Mouse (Mus musculus): ENCODE results near the gene Tmigd3. TPM values are rescaled to one million over a fixed set of nuclear protein-coding genes. Genes with fewer than 3 reads are reported as not detected.

Gene Tmigd3
- polyA plus RNA-seq (2015; fragmentation: Nextera tagmentation; extraction: Ambion mirVana), result not detected in 2 replicates

DNA sequence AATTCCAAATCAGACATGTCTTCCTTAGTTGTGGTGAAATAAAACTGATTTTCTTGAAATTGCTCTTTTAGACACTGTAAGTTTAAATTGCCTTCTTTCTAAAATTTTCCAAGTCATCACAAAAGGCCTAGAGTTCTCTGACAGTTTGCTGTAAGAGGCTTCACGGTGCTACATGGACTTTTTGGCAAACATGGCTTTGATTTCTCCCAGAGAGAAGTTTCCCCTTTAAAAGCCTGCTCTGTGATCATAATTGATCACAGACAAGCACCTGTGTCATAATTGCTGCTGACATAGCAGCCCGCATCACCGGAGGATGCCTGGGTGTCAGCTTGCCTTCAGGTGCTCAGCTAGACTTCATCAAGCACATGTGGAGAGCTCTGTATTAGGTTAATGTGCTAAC is at the start of gene Tmigd3, which contains the start of gene Adora3:
Gene Tmigd3, plus strand, starts transcription at position 346 of the 400 bp plus-strand sequence.
Gene Adora3, plus strand, starts transcription at position 301 of the 400 bp plus-strand sequence.

DNA sequence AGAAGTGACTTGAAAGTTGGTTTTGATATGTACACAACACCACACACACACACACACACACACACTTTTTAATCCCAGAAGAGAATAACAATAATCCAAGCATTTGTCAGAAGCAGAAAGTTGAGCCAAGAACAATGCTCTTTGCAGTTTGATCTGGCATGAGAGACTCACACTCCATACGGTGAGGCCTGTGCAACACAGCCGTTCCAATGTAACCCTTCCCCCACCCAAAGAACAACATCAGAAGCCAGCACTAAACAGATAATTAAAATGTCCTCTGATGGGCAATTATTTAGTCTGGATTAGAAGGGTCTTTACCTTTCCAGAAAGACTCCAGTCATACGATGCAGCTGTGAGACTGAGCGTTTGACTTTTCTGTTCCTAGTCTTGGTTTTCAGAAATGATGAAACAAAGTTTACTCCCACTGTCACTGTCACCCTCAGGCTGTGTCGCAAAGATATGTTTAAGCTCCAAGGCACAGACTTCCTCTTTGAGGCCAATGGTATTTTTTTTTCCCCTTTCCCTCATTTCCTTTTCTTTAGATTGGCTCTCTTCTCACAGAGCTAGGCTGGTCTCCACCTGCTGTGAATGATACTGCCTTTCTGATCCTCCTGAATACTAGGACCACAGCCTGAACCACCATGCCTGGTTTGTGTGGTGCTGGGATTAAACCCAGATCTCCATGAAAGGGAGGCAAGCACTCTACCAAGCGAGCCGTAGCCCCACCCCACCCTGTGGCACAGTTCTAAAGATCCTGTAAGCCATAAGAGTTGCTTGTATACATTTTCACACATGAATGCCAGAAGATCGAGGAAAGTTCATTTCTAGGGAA is 61.8 kb downstream of the Tmigd3 start, which contains the start of gene I830077J02Rik:
Gene I830077J02Rik, minus strand, starts transcription at position 425 of the 832 bp plus-strand sequence.

DNA sequence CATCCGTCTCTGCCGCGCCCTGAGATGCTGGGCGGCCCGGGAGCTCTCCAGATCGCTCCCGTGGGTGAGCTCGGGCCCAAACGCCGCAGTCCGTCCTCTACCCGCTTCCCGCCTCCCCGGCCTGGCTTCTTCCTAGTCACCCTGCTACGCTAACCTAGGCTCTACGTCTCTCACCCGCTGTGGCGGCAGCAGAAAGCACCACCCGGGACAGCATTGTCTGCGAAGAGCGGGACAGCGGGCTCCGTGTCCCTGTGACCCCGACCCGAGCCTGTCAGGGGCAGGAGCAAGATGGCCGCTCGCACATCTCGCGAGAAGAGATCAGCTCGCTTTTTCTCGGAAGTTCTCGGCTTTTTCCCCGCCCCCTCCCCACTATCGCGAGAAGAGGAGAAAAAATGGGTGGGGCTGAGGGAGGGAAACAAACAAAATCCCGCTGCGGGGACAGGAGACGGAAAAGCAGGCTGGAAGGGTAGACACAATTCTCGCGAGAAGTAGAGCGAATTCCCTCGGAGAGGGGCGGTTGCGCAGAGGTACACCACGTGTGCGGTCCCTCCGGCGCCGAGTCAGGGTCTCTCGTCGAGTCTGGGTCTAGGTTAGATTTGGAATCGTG is 88.4 kb downstream of the Tmigd3 start, which contains the start of gene Wdr77:
Gene Wdr77, plus strand, starts transcription at position 396 of the 607 bp plus-strand sequence.

DNA sequence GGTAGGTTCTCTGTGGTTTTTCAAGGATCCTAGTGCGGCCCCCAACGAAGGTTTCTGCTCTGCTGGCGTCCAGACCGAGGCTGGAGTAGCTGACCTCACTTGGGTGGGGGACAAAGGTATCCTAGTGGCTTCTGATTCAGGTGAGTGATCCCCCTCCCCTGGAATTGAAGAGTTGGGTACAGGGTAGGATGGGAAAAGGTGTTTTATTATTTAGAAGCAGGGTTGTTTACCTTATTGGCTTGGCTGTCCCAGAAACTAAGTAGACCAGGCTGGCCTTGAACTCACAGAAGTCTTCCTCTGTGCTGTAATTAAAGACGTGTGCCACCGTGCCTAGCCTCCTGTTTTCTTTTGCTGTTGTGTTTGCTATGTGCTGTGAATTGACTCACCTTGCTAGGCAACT is 89.3 kb downstream of the Tmigd3 start, which contains the start of gene Atp5f1:
Gene Atp5f1, minus strand, starts transcription at position 101 of the 400 bp plus-strand sequence.

DNA sequence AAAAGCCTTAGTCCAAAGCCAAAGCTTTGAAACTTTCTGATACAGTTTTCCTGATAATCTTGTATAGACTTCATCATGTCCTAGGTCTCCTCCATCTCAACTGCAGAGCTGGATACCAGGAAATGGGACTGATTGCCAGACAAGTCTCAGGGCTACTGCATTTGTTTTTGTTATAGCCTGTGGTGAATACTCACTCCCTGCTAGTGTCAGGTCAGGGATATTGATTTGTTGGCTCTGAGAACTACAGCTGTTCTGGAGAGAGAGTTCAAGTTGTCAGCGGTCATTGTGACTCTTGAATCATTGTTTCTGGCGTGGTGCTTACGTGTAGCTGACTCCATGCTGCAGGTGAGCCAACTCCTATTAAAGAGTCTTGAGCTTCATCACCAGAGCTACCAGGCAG is 102.7 kb downstream of the Tmigd3 start, which contains the start of gene Ovgp1:
Gene Ovgp1, plus strand, starts transcription at position 301 of the 400 bp plus-strand sequence.

Other genes starting within 250 kb of the Tmigd3 start
- 14.7 and 22.8 TPM in 2 replicates for gene Ddx20, start 183.3 kb upstream of the Tmigd3 start, polyA plus RNA-seq (2015; fragmentation: Nextera tagmentation; extraction: Ambion mirVana)
- gene Inka2, start 166.3 kb upstream of the Tmigd3 start, polyA plus RNA-seq (2015; fragmentation: Nextera tagmentation; extraction: Ambion mirVana), result 0.88 and 1.1 TPM in 2 replicates
- 176 and 188 TPM in 2 replicates for gene Rap1a, start 69.6 kb upstream of the Tmigd3 start, polyA plus RNA-seq (2015; fragmentation: Nextera tagmentation; extraction: Ambion mirVana)
- gene Adora3, start within 50 bp of the Tmigd3 start, polyA plus RNA-seq (2015; fragmentation: Nextera tagmentation; extraction: Ambion mirVana), result 0.25 and 0.54 TPM in 2 replicates
- 0.90 and 0.94 TPM in 2 replicates for gene I830077J02Rik, start 61.8 kb downstream of the Tmigd3 start, polyA plus RNA-seq (2015; fragmentation: Nextera tagmentation; extraction: Ambion mirVana)
- gene Wdr77, start 88.5 kb downstream of the Tmigd3 start, polyA plus RNA-seq (2015; fragmentation: Nextera tagmentation; extraction: Ambion mirVana), result 31.9 and 62.2 TPM in 2 replicates
- gene Atp5f1, start 89.2 kb downstream of the Tmigd3 start, polyA plus RNA-seq (2015; fragmentation: Nextera tagmentation; extraction: Ambion mirVana), result 487 and 574 TPM in 2 replicates
- 0.95 and 1.2 TPM in 2 replicates for gene Ovgp1, start 102.8 kb downstream of the Tmigd3 start, polyA plus RNA-seq (2015; fragmentation: Nextera tagmentation; extraction: Ambion mirVana)
- not detected in 2 replicates for gene Pifo, start 143.7 kb downstream of the Tmigd3 start, polyA plus RNA-seq (2015; fragmentation: Nextera tagmentation; extraction: Ambion mirVana)
- not detected in 2 replicates for gene Chil5, start 161.9 kb downstream of the Tmigd3 start, polyA plus RNA-seq (2015; fragmentation: Nextera tagmentation; extraction: Ambion mirVana)
- 0.12 and 0.14 TPM in 2 replicates for gene Chia1, start 242.3 kb downstream of the Tmigd3 start, polyA plus RNA-seq (2015; fragmentation: Nextera tagmentation; extraction: Ambion mirVana)